12 mouse cellular contexts compared by ENCODE assay signal in the genomic region with DNA sequence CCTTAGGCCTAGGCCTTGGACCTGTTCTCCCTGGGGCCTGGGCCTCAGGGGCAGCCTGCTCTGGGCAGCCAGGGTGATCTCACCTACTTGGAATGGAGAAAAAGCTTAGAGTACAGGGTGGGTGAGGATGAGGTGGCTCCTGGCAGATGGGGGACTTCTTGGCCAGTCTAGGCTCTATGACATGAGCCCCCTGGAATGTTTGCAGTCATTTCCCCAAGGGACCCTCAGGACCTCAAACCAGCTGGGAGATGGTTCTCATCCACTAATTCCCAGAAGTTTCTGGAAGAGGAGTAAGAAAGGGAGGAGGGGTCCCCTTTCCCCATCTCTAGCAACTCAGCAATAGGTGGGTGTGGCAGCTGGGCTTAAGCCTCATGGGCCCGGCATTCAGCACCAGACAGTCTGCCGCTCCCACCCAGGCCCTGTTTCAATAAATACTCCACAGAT. TPM values are rescaled to one million over a fixed set of nuclear protein-coding genes. Genes with fewer than 3 reads are reported as not detected.
A peak's percentile ranks its signal among the peaks of the same experiment; 100 is the strongest.
DNase-seq lines count a peak whose midpoint lies in the region; ATAC-seq and TF ChIP-seq lines count a peak whose summit lies in the region.
"Had no signal": no experiment of that assay in that cellular context is flagged by ENCODE, and none has a peak within 500 bp of the region (broad histone marks: within the 10 kb centered on the region; RNA-seq: fewer than 3 reads in every experiment).

No protein-coding gene starts in this region.

- ATAC-seq in lung, embryonic 14.5 days (ENCODE audit: insufficient read depth): peak; percentile 58
- peak; percentile 45 for ATAC-seq in heart, postnatal 0 days (ENCODE audit: insufficient read depth, low read depth)
- no peak for ATAC-seq in inflammation-experienced regulatory T-cells, adult 6 months
- no peak for ATAC-seq in liver, embryonic 11.5 days (replicated peaks; ENCODE audit: low FRiP score)

- DNase-seq in lung, embryonic 14.5 days: peak; percentile 46
- no peak for DNase-seq in lung, adult 2 months
- DNase-seq in embryonic facial prominence, embryonic 10.5 days (ENCODE audit: low spot score): no peak
- DNase-seq in heart, postnatal 0 days (ENCODE audit: low spot score): no peak
- peak; percentile 76 for DNase-seq in skeletal muscle tissue, adult 2 months (ENCODE audit: low read depth, low spot score)
- no peak for DNase-seq in liver, embryonic 11.5 days (ENCODE audit: low spot score)
- no peak for DNase-seq in urinary bladder, postnatal 25 days (ENCODE audit: low spot score)
- DNase-seq: cerebellum, postnatal 36 days; kidney, adult 18-20 months; liver had no signal

- H3K4me3 ChIP-seq in lung, embryonic 14.5 days (ENCODE audit: low read depth, low read length): no peak overlapping the region
- H3K4me3 ChIP-seq in lung, adult 2 months (replicated peaks; ENCODE audit: extremely low read depth, low read depth, low read length): no peak overlapping the region
- no peak overlapping the region for H3K4me3 ChIP-seq in embryonic facial prominence, embryonic 10.5 days
- H3K4me3 ChIP-seq in heart, postnatal 0 days (ENCODE audit: low read depth, low read length): no peak overlapping the region
- no peak overlapping the region for H3K4me3 ChIP-seq in liver, embryonic 11.5 days (ENCODE audit: low read depth, low read length)

- 19% methylated on average over 2 of the region's 2 CpGs for WGBS in lung, embryonic 14.5 days
- WGBS in lung, adult 2 months: 46% methylated on average over 2 of the region's 2 CpGs
- WGBS in embryonic facial prominence, embryonic 10.5 days: 53% methylated on average over 2 of the region's 2 CpGs
- WGBS in heart, postnatal 0 days: 63% methylated on average over 2 of the region's 2 CpGs
- 62% methylated on average over 2 of the region's 2 CpGs for WGBS in liver, embryonic 11.5 days

- no peaks in the 10 kb centered on the region for H3K36me3 ChIP-seq in lung, embryonic 14.5 days (ENCODE audit: insufficient read depth)
- H3K36me3 ChIP-seq in embryonic facial prominence, embryonic 10.5 days (replicated peaks): no peaks in the 10 kb centered on the region
- H3K36me3 ChIP-seq in heart, postnatal 0 days (replicated peaks; ENCODE audit: control insufficient read depth, insufficient read depth, low read length): no peaks in the 10 kb centered on the region
- no peaks in the 10 kb centered on the region for H3K36me3 ChIP-seq in liver, embryonic 11.5 days (ENCODE audit: control insufficient read depth, insufficient read depth, low read length)

- no peak overlapping the region; the same call in 1 of the 2 replicates for H3K9ac ChIP-seq in lung, embryonic 14.5 days
- no peak overlapping the region for H3K9ac ChIP-seq in heart, postnatal 0 days (replicated peaks; ENCODE audit: low read depth, low read length)
- no peak overlapping the region for H3K9ac ChIP-seq in liver, embryonic 11.5 days (ENCODE audit: low read depth, low read length)

- H3K9me3 ChIP-seq in lung, embryonic 14.5 days (ENCODE audit: low read depth, low read length): no peaks in the 10 kb centered on the region
- H3K9me3 ChIP-seq in embryonic facial prominence, embryonic 10.5 days: no peaks in the 10 kb centered on the region
- no peaks in the 10 kb centered on the region for H3K9me3 ChIP-seq in heart, postnatal 0 days (replicated peaks; ENCODE audit: control insufficient read depth, low read length)
- no peaks in the 10 kb centered on the region for H3K9me3 ChIP-seq in liver, embryonic 11.5 days (ENCODE audit: control insufficient read depth, low read length)

- peak overlapping the region; percentile 84 for H3K27ac ChIP-seq in lung, embryonic 14.5 days (ENCODE audit: low read depth)
- H3K27ac ChIP-seq in embryonic facial prominence, embryonic 10.5 days (replicated peaks): peak overlapping the region; percentile 30; the same call in 1 of the 2 replicates
- peak overlapping the region; percentile 51 for H3K27ac ChIP-seq in heart, postnatal 0 days (ENCODE audit: low read depth)
- H3K27ac ChIP-seq in liver, embryonic 11.5 days (ENCODE audit: low read depth, low read length): no peak overlapping the region

- H3K4me1 ChIP-seq in lung, embryonic 14.5 days (ENCODE audit: insufficient read depth): peaks cover 27% of the 10 kb centered on the region
- H3K4me1 ChIP-seq in lung, adult 2 months (ENCODE audit: control insufficient read depth, insufficient read depth, low read length): 0 out of 2 replicates have a peak, but pooled peaks cover 2% of the 10 kb centered on the region
- H3K4me1 ChIP-seq in embryonic facial prominence, embryonic 10.5 days: peaks cover 54% of the 10 kb centered on the region
- no peaks in the 10 kb centered on the region for H3K4me1 ChIP-seq in heart, postnatal 0 days (ENCODE audit: control insufficient read depth, insufficient read depth)
- H3K4me1 ChIP-seq in liver, embryonic 11.5 days (replicated peaks; ENCODE audit: control insufficient read depth, insufficient read depth, low read length): peaks cover 18% of the 10 kb centered on the region

- H3K4me2 ChIP-seq in lung, embryonic 14.5 days: no peak overlapping the region
- H3K4me2 ChIP-seq in heart, postnatal 0 days (ENCODE audit: low read depth, low read length): no peak overlapping the region
- H3K4me2 ChIP-seq in liver, embryonic 11.5 days: no peak overlapping the region

- no peaks in the 10 kb centered on the region for H3K27me3 ChIP-seq in lung, embryonic 14.5 days (ENCODE audit: insufficient read depth, low read length)
- H3K27me3 ChIP-seq in embryonic facial prominence, embryonic 10.5 days (replicated peaks; ENCODE audit: low read depth, poor library complexity, severe bottlenecking): no peaks in the 10 kb centered on the region
- H3K27me3 ChIP-seq in heart, postnatal 0 days (ENCODE audit: control insufficient read depth, insufficient read depth, low read length): no peaks in the 10 kb centered on the region
- no peaks in the 10 kb centered on the region for H3K27me3 ChIP-seq in liver, embryonic 11.5 days (replicated peaks; ENCODE audit: control insufficient read depth, insufficient read depth, low read length)

- TF ChIP-seq EP300 in heart, postnatal 0 days (IDR thresholded peaks at IDR 0.05; ENCODE audit: low read depth): no peak

- TF ChIP-seq CTCF in lung, embryonic 14.5 days (IDR thresholded peaks at IDR 0.05; ENCODE audit: low read depth): no peak
- TF ChIP-seq CTCF in lung, adult 2 months (IDR thresholded peaks at IDR 0.05; ENCODE audit: insufficient read depth, low read length): no peak
- TF ChIP-seq CTCF in heart, postnatal 0 days (IDR thresholded peaks at IDR 0.05; ENCODE audit: low read depth): no peak

- no peak for TF ChIP-seq POLR2A in lung, adult 2 months (IDR thresholded peaks at IDR 0.05; ENCODE audit: borderline replicate concordance, extremely low read depth, low read depth, low read length)

RNA-seq across cellular contexts. Expression of a gene that starts 13.6 kb away (rescaled TPM):
- 34.4 and 37.1 TPM in 2 replicates for polyA plus RNA-seq in lung, embryonic 14.5 days (2014; fragmentation: Nextera tagmentation; extraction: Ambion mirVana)
- 231 and 235 TPM in 2 replicates for polyA plus RNA-seq in lung, adult 2 months (2012; rRNA removed)
- polyA plus RNA-seq in embryonic facial prominence, embryonic 10.5 days (2016; fragmentation: Nextera tagmentation; extraction: Ambion mirVana): 7.0 and 11.9 TPM in 2 replicates
- 44.1 and 61.7 TPM in 2 replicates for total RNA-seq in heart, postnatal 0 days (2014; rRNA removed; ENCODE audit: low replicate concordance)
- 39.2 and 40.7 TPM in 2 replicates for polyA plus RNA-seq in heart, postnatal 0 days (2015; fragmentation: Nextera tagmentation; extraction: Ambion mirVana)
- not detected for polyA plus RNA-seq in inflammation-experienced regulatory T-cells, adult 6 months (2017; shearing (Covaris generic))
- 9.6 and 11.0 TPM in 2 replicates for polyA plus RNA-seq in liver, embryonic 11.5 days (2014; fragmentation: Nextera tagmentation; extraction: Ambion mirVana)
- total RNA-seq: megakaryocyte-erythroid progenitor cell, adult 5-6 weeks had no signal

RNA-seq across cellular contexts. Expression of a gene that starts 46.4 kb away (rescaled TPM):
- polyA plus RNA-seq in lung, embryonic 14.5 days (2014; fragmentation: Nextera tagmentation; extraction: Ambion mirVana): 23.2 and 27.1 TPM in 2 replicates
- 38.8 and 52.2 TPM in 2 replicates for polyA plus RNA-seq in lung, adult 2 months (2012; rRNA removed)
- 28.4 and 30.2 TPM in 2 replicates for polyA plus RNA-seq in embryonic facial prominence, embryonic 10.5 days (2016; fragmentation: Nextera tagmentation; extraction: Ambion mirVana)
- total RNA-seq in heart, postnatal 0 days (2014; rRNA removed; ENCODE audit: low replicate concordance): 16.4 and 52.8 TPM in 2 replicates
- 21.7 and 23.3 TPM in 2 replicates for polyA plus RNA-seq in heart, postnatal 0 days (2015; fragmentation: Nextera tagmentation; extraction: Ambion mirVana)
- 10 to 100 TPM; 11.9 to 42.4 (median 32.1) TPM for polyA plus RNA-seq in inflammation-experienced regulatory T-cells, adult 6 months (2017; shearing (Covaris generic))
- 9.7 and 12.9 TPM in 2 replicates for polyA plus RNA-seq in liver, embryonic 11.5 days (2014; fragmentation: Nextera tagmentation; extraction: Ambion mirVana)

RNA-seq across cellular contexts. Expression of a gene that starts 49.8 kb away (rescaled TPM):
- 21.4 and 23.2 TPM in 2 replicates for polyA plus RNA-seq in lung, embryonic 14.5 days (2014; fragmentation: Nextera tagmentation; extraction: Ambion mirVana)
- polyA plus RNA-seq in lung, adult 2 months (2012; rRNA removed): 24.0 and 29.6 TPM in 2 replicates
- 17.2 and 17.6 TPM in 2 replicates for polyA plus RNA-seq in embryonic facial prominence, embryonic 10.5 days (2016; fragmentation: Nextera tagmentation; extraction: Ambion mirVana)
- 11.4 and 15.0 TPM in 2 replicates for total RNA-seq in heart, postnatal 0 days (2014; rRNA removed; ENCODE audit: low replicate concordance)
- polyA plus RNA-seq in heart, postnatal 0 days (2015; fragmentation: Nextera tagmentation; extraction: Ambion mirVana): 5.2 and 5.6 TPM in 2 replicates
- 10 to 100 TPM; 40.6 to 53.9 (median 40.9) TPM for polyA plus RNA-seq in inflammation-experienced regulatory T-cells, adult 6 months (2017; shearing (Covaris generic))
- polyA plus RNA-seq in liver, embryonic 11.5 days (2014; fragmentation: Nextera tagmentation; extraction: Ambion mirVana): 28.3 and 33.2 TPM in 2 replicates

Comparison
In these comparisons a context has a peak if more than half of its experiments do, and no peak if none do; other contexts are left out.
1. DNase-seq: peak in lung, embryonic 14.5 days (single experiment) and skeletal muscle tissue, adult 2 months (single experiment); none in lung, adult 2 months (single experiment), embryonic facial prominence, embryonic 10.5 days (single experiment), heart, postnatal 0 days (single experiment), liver, embryonic 11.5 days (single experiment) and urinary bladder, postnatal 25 days (single experiment).
2. ATAC-seq: peak in lung, embryonic 14.5 days (single experiment) and heart, postnatal 0 days (single experiment); none in inflammation-experienced regulatory T-cells, adult 6 months (single experiment) and liver, embryonic 11.5 days (single experiment).